Mouse (Mus musculus): ENCODE measurements around the gene Mapk13. TPM values are rescaled to one million over a fixed set of nuclear protein-coding genes. Genes with fewer than 3 reads are reported as not detected.

The Mapk13 gene
- total RNA-seq (2023; ENCODE audit: inconsistent age), result 0.19 TPM in 1 of 4 replicates, not detected in the others

GRCm38 (mm10) chr17:28769121-28769874 is at the start of gene Mapk13:
Mapk13 (plus strand) TSS chr17:28769297.

GRCm38 (mm10) chr17:28725783-28726182 is 43.3 kb upstream of the Mapk13 start, which contains the start of gene AC170998.1:
AC170998.1 (plus strand) TSS chr17:28726083.

GRCm38 (mm10) chr17:28800671-28801412 is 31.7 kb downstream of the Mapk13 start, which contains the start of gene Brpf3:
Brpf3 (plus strand) TSS chr17:28801090.

Other genes starting within 250 kb of the Mapk13 start
- gene Armc12, start 238.5 kb upstream of the Mapk13 start, total RNA-seq (2023; ENCODE audit: inconsistent age), result not detected in 4 replicates
- gene Clpsl2, start 219.9 kb upstream of the Mapk13 start, total RNA-seq (2023; ENCODE audit: inconsistent age), result not detected in 4 replicates
- gene Clps, start 208.5 kb upstream of the Mapk13 start, total RNA-seq (2023; ENCODE audit: inconsistent age), result 1.3 TPM in 1 of 4 replicates, not detected in the others
- gene Lhfpl5, start 193.7 kb upstream of the Mapk13 start, total RNA-seq (2023; ENCODE audit: inconsistent age), result not detected in 4 replicates
- 96.7 to 118 TPM (median 104 TPM) in 4 replicates for gene Srpk1, start 146.6 kb upstream of the Mapk13 start, total RNA-seq (2023; ENCODE audit: inconsistent age)
- 0.74 to 1.6 TPM (median 1.3 TPM) in 4 replicates for gene Slc26a8, start 79.1 kb upstream of the Mapk13 start, total RNA-seq (2023; ENCODE audit: inconsistent age)
- gene Mapk14, start 78.0 kb upstream of the Mapk13 start, total RNA-seq (2023; ENCODE audit: inconsistent age), result 94.1 to 103 TPM (median 95.3 TPM) in 4 replicates
- 3.3 to 8.6 TPM (median 5.8 TPM) in 4 replicates for gene AC170998.1, start 43.2 kb upstream of the Mapk13 start, total RNA-seq (2023; ENCODE audit: inconsistent age)
- 60.5 to 72.5 TPM (median 66.7 TPM) in 4 replicates for gene Brpf3, start 31.8 kb downstream of the Mapk13 start, total RNA-seq (2023; ENCODE audit: inconsistent age)
- gene Pnpla1, start 89.1 kb downstream of the Mapk13 start, total RNA-seq (2023; ENCODE audit: inconsistent age), result not detected in 4 replicates
- gene 4930539E08Rik, start 146.0 kb downstream of the Mapk13 start, total RNA-seq (2023; ENCODE audit: inconsistent age), result 0.10 to 0.21 TPM (median 0.15 TPM) in 4 replicates
- gene Pxt1, start 174.5 kb downstream of the Mapk13 start, total RNA-seq (2023; ENCODE audit: inconsistent age), result not detected in 4 replicates
- 78.3 to 82.9 TPM (median 80.2 TPM) in 4 replicates for gene Kctd20, start 182.7 kb downstream of the Mapk13 start, total RNA-seq (2023; ENCODE audit: inconsistent age)
- 156 to 170 TPM (median 168 TPM) in 4 replicates for gene Stk38, start 238.7 kb downstream of the Mapk13 start, total RNA-seq (2023; ENCODE audit: inconsistent age)

Measured in B cell, adult (primary cell).